Mouse (Mus musculus): ENCODE data around the gene Dscaml1.

Dscaml1 gene

GRCm38 (mm10) chr9:45412287-45412686, 14.1 kb upstream of the Dscaml1 start:
- DNase-seq, result peak; percentile 92 to 96

- peak; percentile 32 to 69 for DNase-seq
Measured at GRCm38 (mm10) chr9:45412700-45413477, 13.5 kb upstream of the Dscaml1 start.

GRCm38 (mm10) chr9:45413478-45414140, 12.8 kb upstream of the Dscaml1 start:
- peak; percentile 88 to 90 for DNase-seq

- peak; percentile 60 to 68 for DNase-seq
Measured at GRCm38 (mm10) chr9:45415912-45416311, 10.5 kb upstream of the Dscaml1 start.

GRCm38 (mm10) chr9:45417245-45417644, 9.2 kb upstream of the Dscaml1 start:
- DNase-seq, result peak; percentile 74 to 79

- no peak for DNase-seq
Measured at GRCm38 (mm10) chr9:45418252-45418651, 8.2 kb upstream of the Dscaml1 start.

GRCm38 (mm10) chr9:45421209-45421608, 5.2 kb upstream of the Dscaml1 start:
- no peak for DNase-seq

- no peak for DNase-seq
Measured at GRCm38 (mm10) chr9:45422761-45423298, 3.6 kb upstream of the Dscaml1 start.

- DNase-seq, result no peak
Measured at GRCm38 (mm10) chr9:45429392-45429791, 3.0 kb downstream of the Dscaml1 start.

GRCm38 (mm10) chr9:45429951-45430697, 3.7 kb downstream of the Dscaml1 start:
- DNase-seq, result no peak

- no peak for DNase-seq
Measured at GRCm38 (mm10) chr9:45430698-45430959, 4.2 kb downstream of the Dscaml1 start.

- peak in 1 of 2 experiments; percentile 72 for DNase-seq
Measured at GRCm38 (mm10) chr9:45431150-45431549, 4.7 kb downstream of the Dscaml1 start.

- no peak for DNase-seq
Measured at GRCm38 (mm10) chr9:45432639-45433038, 6.2 kb downstream of the Dscaml1 start.

- no peak for DNase-seq
Measured at GRCm38 (mm10) chr9:45433119-45433518, 6.7 kb downstream of the Dscaml1 start.

GRCm38 (mm10) chr9:45434171-45434570, 7.7 kb downstream of the Dscaml1 start:
- no peak for DNase-seq

GRCm38 (mm10) chr9:45439025-45439424, 12.6 kb downstream of the Dscaml1 start:
- DNase-seq, result no peak

- DNase-seq, result no peak
Measured at GRCm38 (mm10) chr9:45440083-45440784, 13.8 kb downstream of the Dscaml1 start.

GRCm38 (mm10) chr9:45444251-45444798, 17.9 kb downstream of the Dscaml1 start:
- no peak for DNase-seq

- DNase-seq, result no peak
Measured at GRCm38 (mm10) chr9:45449658-45450057, 23.2 kb downstream of the Dscaml1 start.

GRCm38 (mm10) chr9:45451346-45451745, 24.9 kb downstream of the Dscaml1 start:
- DNase-seq, result no peak

GRCm38 (mm10) chr9:45454032-45454431, 27.6 kb downstream of the Dscaml1 start:
- DNase-seq, result no peak

GRCm38 (mm10) chr9:45454889-45455610, 28.6 kb downstream of the Dscaml1 start:
- no peak for DNase-seq
